ENCODE assay signal across 9 mouse cellular contexts in the genomic region with DNA sequence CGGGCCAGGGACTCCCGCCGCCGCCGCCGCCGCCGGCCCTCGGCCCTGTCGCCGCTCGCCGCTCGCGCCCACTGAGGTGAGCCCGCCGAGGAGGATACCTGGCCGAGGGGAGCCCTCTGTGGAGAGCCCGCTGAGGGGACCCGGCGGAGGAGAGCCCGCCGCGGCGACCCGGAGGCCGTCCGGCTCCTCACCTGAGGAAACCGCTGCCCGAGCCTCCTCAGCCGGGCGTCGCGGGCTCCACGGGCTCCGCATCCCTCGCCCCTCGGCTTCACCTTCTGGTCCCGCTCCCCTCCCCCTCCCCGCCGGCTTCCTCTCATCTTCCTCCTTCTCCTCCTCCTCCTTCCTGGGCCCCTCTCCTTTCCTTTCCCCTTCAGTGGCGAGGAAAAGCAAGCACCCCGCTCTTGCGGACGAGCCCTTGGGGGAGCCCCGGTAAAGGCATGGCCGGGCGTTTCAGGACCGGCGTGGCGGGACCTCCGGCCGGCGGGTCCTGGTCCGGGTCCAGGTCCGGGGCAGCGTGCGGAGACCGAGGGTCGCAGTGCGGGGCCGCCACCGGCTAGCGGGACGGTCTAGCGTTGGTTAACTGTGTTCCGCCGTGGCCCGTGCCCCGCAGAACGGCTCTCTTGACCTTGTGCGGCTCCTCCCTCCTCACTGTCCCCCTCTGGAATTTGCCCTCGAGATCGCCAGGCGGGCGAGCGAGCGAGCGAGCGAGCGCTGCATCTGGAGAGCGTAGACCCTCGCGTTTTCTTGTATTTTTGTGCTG. TPM values are rescaled to one million over a fixed set of nuclear protein-coding genes. Genes with fewer than 3 reads are reported as not detected.
DNase-seq lines count a peak whose midpoint lies in the region; ATAC-seq and TF ChIP-seq lines count a peak whose summit lies in the region.
"Had no signal": no experiment of that assay in that cellular context is flagged by ENCODE, and none has a peak within 500 bp of the region (broad histone marks: within the 10 kb centered on the region; RNA-seq: fewer than 3 reads in every experiment).

No protein-coding gene starts in this region.

- H3K4me3 ChIP-seq in gastrocnemius, adult 2 months, result peak overlapping the region; percentile 94
- H3K4me3 ChIP-seq in forebrain, postnatal 0 days (ENCODE audit: low read depth, low read length), result peak overlapping the region; percentile 84
- H3K4me3 ChIP-seq in hindbrain, embryonic 16.5 days (ENCODE audit: low read length), result peak overlapping the region; percentile 94
- H3K4me3 ChIP-seq in midbrain, embryonic 10.5 days, result peak overlapping the region; percentile 91

- TF ChIP-seq CTCF in gastrocnemius, adult 2 months (IDR thresholded peaks at IDR 0.05), result no peak
- TF ChIP-seq CTCF in forebrain, postnatal 0 days (IDR thresholded peaks at IDR 0.05; ENCODE audit: low read depth), result no peak

- H3K27ac ChIP-seq in gastrocnemius, adult 2 months, result peak overlapping the region; percentile 94
- H3K27ac ChIP-seq in forebrain, postnatal 0 days (ENCODE audit: low read depth, low read length), result peak overlapping the region; percentile 94
- H3K27ac ChIP-seq in hindbrain, embryonic 16.5 days (ENCODE audit: low read depth, low read length), result peak overlapping the region; percentile 95
- H3K27ac ChIP-seq in midbrain, embryonic 10.5 days (replicated peaks), result peak overlapping the region; percentile 97

- ATAC-seq in forebrain, postnatal 0 days, result peak; percentile 34
- ATAC-seq in hindbrain, embryonic 16.5 days, result peak; percentile 62

- H3K9ac ChIP-seq in forebrain, postnatal 0 days, result peak overlapping the region; percentile 94
- H3K9ac ChIP-seq in hindbrain, embryonic 16.5 days (ENCODE audit: low read depth, low read length), result peak overlapping the region; percentile 97

- WGBS in forebrain, postnatal 0 days, result 3% methylated on average over 66 of the region's 84 CpGs
- WGBS in hindbrain, embryonic 16.5 days, result under 1% methylated on average over 73 of the region's 84 CpGs
- under 1% methylated on average over 71 of the region's 84 CpGs for WGBS in midbrain, embryonic 10.5 days

- DNase-seq in gastrocnemius, adult 2 months, result peak; percentile 61
- no peak for DNase-seq in gastrocnemius, adult 18-20 months (ENCODE audit: low spot score)
- peak; percentile 32 for DNase-seq in cerebellum, adult 11 months
- DNase-seq in forebrain, postnatal 0 days, result peak; percentile 56
- peak; percentile 34 to 42 for DNase-seq in left cerebral cortex, postnatal 36 days (ENCODE audit: low spot score in 2 of 2)
- DNase-seq in midbrain, embryonic 10.5 days (ENCODE audit: low spot score), result peak; percentile 77
- peak; percentile 28 to 43 for DNase-seq in spleen, postnatal 10 days (ENCODE audit: low spot score in 2 of 2)

- no peaks in the 10 kb centered on the region for H3K9me3 ChIP-seq in forebrain, postnatal 0 days (ENCODE audit: low read length)
- H3K9me3 ChIP-seq in hindbrain, embryonic 16.5 days (ENCODE audit: control insufficient read depth, low read length), result no peaks in the 10 kb centered on the region
- H3K9me3 ChIP-seq in midbrain, embryonic 10.5 days (replicated peaks), result no peaks in the 10 kb centered on the region

- no peaks in the 10 kb centered on the region for H3K4me1 ChIP-seq in forebrain, postnatal 0 days (ENCODE audit: insufficient read depth)
- H3K4me1 ChIP-seq in hindbrain, embryonic 16.5 days (ENCODE audit: control insufficient read depth, insufficient read depth, low read depth, low read length), result peaks cover 20% of the 10 kb centered on the region
- peaks cover 37% of the 10 kb centered on the region for H3K4me1 ChIP-seq in midbrain, embryonic 10.5 days

- H3K36me3 ChIP-seq in forebrain, postnatal 0 days (ENCODE audit: insufficient read depth), result peaks cover under 1% of the 10 kb centered on the region; the same call in 1 of the 2 replicates
- H3K36me3 ChIP-seq in hindbrain, embryonic 16.5 days (ENCODE audit: control insufficient read depth, insufficient read depth, low read length), result no peaks in the 10 kb centered on the region
- peaks cover 23% of the 10 kb centered on the region for H3K36me3 ChIP-seq in midbrain, embryonic 10.5 days
- H3K36me3 ChIP-seq: G1E had no signal

- intact Hi-C loops in gastrocnemius, adult 2 months (cut with DNase I), result loop anchor here (5.0 kb wide), 2 partner anchors 91 to 141 kb away; a partner anchor contains a TSS
- intact Hi-C loops in left cerebral cortex, postnatal 36 days (cut with DNase I), result loop anchor here (2.0 to 5.0 kb wide), 2 partner anchors 98 to 141 kb away; a partner anchor contains a TSS

- H3K27me3 ChIP-seq in forebrain, postnatal 0 days (ENCODE audit: insufficient read depth, low read length), result no peaks in the 10 kb centered on the region
- H3K27me3 ChIP-seq in hindbrain, embryonic 16.5 days (replicated peaks; ENCODE audit: control insufficient read depth, insufficient read depth, low read length), result no peaks in the 10 kb centered on the region
- H3K27me3 ChIP-seq in midbrain, embryonic 10.5 days (ENCODE audit: low read depth, poor library complexity, severe bottlenecking), result peaks cover 37% of the 10 kb centered on the region

- H3K4me2 ChIP-seq in forebrain, postnatal 0 days (ENCODE audit: low read depth), result peak overlapping the region; percentile 62
- peak overlapping the region; percentile 82 for H3K4me2 ChIP-seq in hindbrain, embryonic 16.5 days (ENCODE audit: low read length)

RNA-seq across cellular contexts. Expression of a gene that starts 1.1 kb away (rescaled TPM):
- total RNA-seq in gastrocnemius, adult 2 months (2021), result 10 to 100 TPM; 21.9 to 38.7 TPM
- 10 to 100 TPM; 22.0 to 33.1 TPM for total RNA-seq in gastrocnemius, adult 18-20 months (2021)
- 55.8 and 73.8 TPM in 2 replicates for total RNA-seq in forebrain, postnatal 0 days (2014; rRNA removed)
- polyA plus RNA-seq in forebrain, postnatal 0 days (2015; fragmentation: Nextera tagmentation; extraction: Ambion mirVana), result 30.1 and 46.6 TPM in 2 replicates
- polyA plus RNA-seq in hindbrain, embryonic 16.5 days (2015; fragmentation: Nextera tagmentation; extraction: Ambion mirVana), result 26.3 and 28.8 TPM in 2 replicates
- total RNA-seq in left cerebral cortex, postnatal 36 days (2021), result 100 to 1,000 TPM; 181 TPM
- 18.1 and 19.0 TPM in 2 replicates for polyA plus RNA-seq in midbrain, embryonic 10.5 days (2016; fragmentation: Nextera tagmentation; extraction: Ambion mirVana)
- polyA plus RNA-seq: G1E had no signal
